Mouse (Mus musculus) embryonic facial prominence, embryonic 10.5 days (tissue): ENCODE data around the gene Mid1ip1. TPM values are rescaled to one million over a fixed set of nuclear protein-coding genes. Genes with fewer than 3 reads are reported as not detected.

Experiments
- DNase-seq: peaks from one replicate; pipeline ENCODE4 v3.0.0-alpha.2; 2017; ENCODE audit warnings: low spot score
- H3K27ac ChIP-seq: fragments of 300-500 bp; sonication (generic); replicated peaks from 2 replicates; pipeline ENCODE4 v1.5.1; 2016; ENCODE audit warnings: mild to moderate bottlenecking
- H3K27me3 ChIP-seq: fragments of 300-500 bp; sonication (generic); replicated peaks from 2 replicates; pipeline ENCODE4 v1.6.1; 2016; ENCODE audit warnings: low read depth, mild to moderate bottlenecking; ENCODE audit not compliant: poor library complexity, severe bottlenecking
- H3K36me3 ChIP-seq: fragments of 300-500 bp; sonication (generic); replicated peaks from 2 replicates; pipeline ENCODE4 v1.6.1; 2016; ENCODE audit warnings: mild to moderate bottlenecking, moderate library complexity
- H3K4me1 ChIP-seq: fragments of 300-500 bp; sonication (generic); 2 replicates; pipeline ENCODE4 v1.6.1; 2016
- H3K4me3 ChIP-seq: fragments of 300-500 bp; sonication (generic); 2 replicates; pipeline ENCODE4 v1.5.1; 2016; ENCODE audit warnings: mild to moderate bottlenecking, moderate library complexity
- H3K9me3 ChIP-seq: fragments of 300-500 bp; sonication (generic); 2 replicates; pipeline ENCODE4 v1.6.1; 2016; ENCODE audit warnings: mild to moderate bottlenecking
- WGBS: fragments of 180-500 bp; shearing (Covaris S2); methylation state at CpG from one replicate; pipeline ENCODE4 v1.1.7; 2016; 5-methylcytosine and 5-hydroxymethylcytosine counted together
- polyA plus RNA-seq: library from polyadenylated mRNA; unstranded; fragments of >200 nt; fragmentation: Nextera tagmentation; extraction: Ambion mirVana; gene quantifications from 2 replicates; pipeline ENCODE4 v1.2.1, GENCODE M21; 2016

Gene Mid1ip1
- polyA plus RNA-seq, 1 experiment from 2014 or later = 31.9 TPM

DNA sequence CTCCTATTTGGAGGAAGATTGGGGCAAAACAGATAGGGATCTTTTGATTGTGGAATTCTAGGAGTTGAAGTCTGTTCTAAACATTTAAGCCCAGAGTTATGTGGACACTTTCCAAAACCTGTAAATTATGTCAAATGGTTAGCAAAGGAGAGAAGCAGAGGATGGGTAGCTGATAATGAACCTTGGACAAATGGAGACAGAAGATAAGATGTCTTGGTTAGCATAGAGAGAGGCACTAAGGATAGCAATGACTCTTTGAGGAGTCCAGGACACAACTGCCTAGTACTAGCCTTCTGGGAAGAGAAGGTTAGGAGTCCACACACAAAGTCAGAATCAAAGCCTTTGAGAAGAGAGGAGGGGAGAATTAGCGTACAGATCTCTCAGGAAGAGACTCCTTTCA lies 20.1 kb downstream of the Mid1ip1 start:
- Histone ChIP-seq H3K27ac (no peak overlapping the region), H3K4me3 (no peak overlapping the region), H3K4me1 (no peaks in the 10 kb centered on the region), H3K9me3 (no peaks in the 10 kb centered on the region), H3K27me3 (no peaks in the 10 kb centered on the region; the same call in 1 of the 2 replicates), H3K36me3 (no peaks in the 10 kb centered on the region)
- no peak for DNase-seq
- WGBS = 62% methylated on average over 1 of the region's 1 CpGs

DNA sequence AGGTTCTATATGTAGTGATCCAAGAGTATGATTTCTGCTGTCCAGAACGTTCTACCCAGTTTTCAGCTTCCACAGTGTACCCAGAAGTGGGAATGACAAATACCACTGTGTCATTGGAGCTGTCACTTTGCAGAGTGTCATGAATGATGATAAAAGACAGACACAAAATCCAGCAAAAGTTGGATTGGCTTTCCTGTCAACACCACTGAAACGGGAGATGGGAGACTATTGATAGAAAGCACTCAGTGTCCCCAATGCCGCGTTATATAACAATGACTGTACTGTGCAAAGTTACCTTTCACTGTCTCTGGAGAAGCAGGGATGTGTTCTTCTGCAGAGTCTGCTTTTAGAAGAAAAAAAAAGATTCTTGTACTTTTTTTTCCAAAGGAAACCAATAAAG lies 44.1 kb downstream of the Mid1ip1 start:
- Histone ChIP-seq H3K4me3 (no peak overlapping the region), H3K27ac (no peak overlapping the region), H3K4me1 (no peaks in the 10 kb centered on the region), H3K36me3 (no peaks in the 10 kb centered on the region), H3K27me3 (peaks cover 28% of the 10 kb centered on the region), H3K9me3 (no peaks in the 10 kb centered on the region)
- WGBS = 66% methylated on average over 4 of the region's 4 CpGs
- no peak for DNase-seq

DNA sequence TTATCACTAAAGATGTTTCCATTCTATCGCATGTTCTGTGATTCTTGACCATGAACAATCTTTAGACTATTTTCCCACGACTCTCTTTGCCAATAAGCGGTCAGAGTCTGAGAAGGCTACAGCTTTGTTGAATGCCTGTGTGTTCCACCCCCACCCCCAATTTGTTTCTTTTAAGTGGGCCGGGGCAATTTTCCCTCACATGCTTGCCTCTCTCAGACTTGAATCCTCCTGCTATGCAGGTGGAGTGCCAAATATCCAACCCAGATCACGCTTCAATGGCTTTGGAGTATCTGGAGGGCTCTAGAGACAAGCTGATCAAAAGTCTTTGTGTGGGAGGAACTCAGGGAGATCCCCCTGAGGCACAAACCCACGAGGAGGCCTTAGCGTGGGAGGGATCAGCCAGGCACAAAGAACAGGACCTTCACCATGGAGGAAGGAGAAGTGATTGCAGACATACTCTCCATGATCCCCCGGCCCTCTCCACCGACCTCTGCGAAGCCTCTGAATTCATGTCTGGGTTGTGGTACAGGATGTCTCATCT lies 48.7 kb downstream of the Mid1ip1 start:
- no peaks in the 10 kb centered on the region for H3K9me3 ChIP-seq
- DNase-seq = no peak
- no peaks in the 10 kb centered on the region for H3K4me1 ChIP-seq
- peaks cover 31% of the 10 kb centered on the region for H3K27me3 ChIP-seq
- H3K36me3 ChIP-seq = no peaks in the 10 kb centered on the region
- no peak overlapping the region for H3K4me3 ChIP-seq
- WGBS = 64% methylated on average over 10 of the region's 10 CpGs
- H3K27ac ChIP-seq = no peak overlapping the region; the same call in 1 of the 2 replicates

Other genes with a start within 250 kb of the Mid1ip1 start
- gene Tspan7, start 229.9 kb upstream of the Mid1ip1 start, polyA plus RNA-seq = 84.4 and 87.8 TPM in 2 replicates